Mouse (Mus musculus) heart, postnatal 0 days (tissue): ENCODE data around the gene Sf3b2. TPM values are rescaled to one million over a fixed set of nuclear protein-coding genes. Genes with fewer than 3 reads are reported as not detected.
A peak's percentile ranks its signal among the peaks of the same experiment; 100 is the strongest.
"Not testable (repeated sequence)": the region's sequence is repeated elsewhere in the genome, so short reads cannot be mapped to it uniquely, and the experiment has no call there.

Experiments
- ATAC-seq: fragments of 200-750 bp; cut with Nextera tagmentation; 2 replicates; pipeline ENCODE4 v1.8.0; 2017; ENCODE audit warnings: low read depth, moderate number of reproducible peaks, moderate library complexity; ENCODE audit not compliant: insufficient read depth
- DNase-seq: peaks from one replicate; pipeline ENCODE4 v3.0.0-alpha.2; 2016; ENCODE audit warnings: low spot score
- H3K27ac ChIP-seq: fragments of 300-500 bp; sonication (generic); 2 replicates; pipeline ENCODE4 v1.5.1; 2014; ENCODE audit warnings: low read depth, mild to moderate bottlenecking
- H3K27me3 ChIP-seq: fragments of 300-500 bp; sonication (generic); 2 replicates; pipeline ENCODE4 v1.6.1; 2014; ENCODE audit warnings: low read length, mixed read lengths; ENCODE audit not compliant: control insufficient read depth, insufficient read depth
- H3K36me3 ChIP-seq: fragments of 300-500 bp; sonication (generic); replicated peaks from 2 replicates; pipeline ENCODE4 v1.6.1; 2014; ENCODE audit warnings: low read length, mixed read lengths; ENCODE audit not compliant: control insufficient read depth, insufficient read depth
- H3K4me1 ChIP-seq: fragments of 300-500 bp; sonication (generic); 2 replicates; pipeline ENCODE4 v1.6.1; 2014; ENCODE audit warnings: antibody characterized with exemption; ENCODE audit not compliant: control insufficient read depth, insufficient read depth
- H3K4me2 ChIP-seq: fragments of 300-500 bp; sonication (generic); 2 replicates; pipeline ENCODE4 v1.6.1; 2014; ENCODE audit warnings: low read depth, mild to moderate bottlenecking, low read length, moderate library complexity
- H3K4me3 ChIP-seq: fragments of 300-500 bp; sonication (generic); 2 replicates; pipeline ENCODE4 v1.5.1; 2014; ENCODE audit warnings: low read depth, low read length
- H3K9ac ChIP-seq: fragments of 300-500 bp; sonication (generic); replicated peaks from 2 replicates; pipeline ENCODE4 v1.6.1; 2014; ENCODE audit warnings: low read depth, low read length, mixed read lengths
- H3K9me3 ChIP-seq: fragments of 300-500 bp; sonication (generic); replicated peaks from 2 replicates; pipeline ENCODE4 v1.6.1; 2016; ENCODE audit warnings: low read length; ENCODE audit not compliant: control insufficient read depth
- CTCF ChIP-seq: IDR thresholded peaks from 2 replicates; pipeline ENCODE4 v1.5.1; 2016; ENCODE audit warnings: antibody characterized with exemption, control low read depth, low read depth
- EP300 ChIP-seq: IDR thresholded peaks from 2 replicates; pipeline ENCODE4 v1.6.1; 2016; ENCODE audit warnings: antibody characterized with exemption, low read depth
- WGBS: fragments of 180-500 bp; shearing (Covaris S2); extraction: QIAGEN DNeasy Blood & Tissue Kit; methylation state at CpG from one replicate; pipeline ENCODE4 v1.1.7; 2014; 5-methylcytosine and 5-hydroxymethylcytosine counted together
- polyA plus RNA-seq: library from polyadenylated mRNA; unstranded; fragments of >200 nt; fragmentation: Nextera tagmentation; extraction: Ambion mirVana; gene quantifications from 2 replicates; pipeline ENCODE4 v1.2.1, GENCODE M21; 2015
- total RNA-seq: library from RNA; depleted of rRNA; stranded (reverse); fragments of >200 nt; gene quantifications from 2 replicates; pipeline ENCODE4 v1.2.3, GENCODE M21; 2014; ENCODE audit warnings: low replicate concordance

Gene Sf3b2
- total and polyA plus RNA-seq, 2 experiments from 2014 or later = 159 to 175 TPM

GRCm38 (mm10) chr19:5268875-5269274 lies 26.4 kb downstream of the Sf3b2 start:
- H3K4me3 ChIP-seq = no peak overlapping the region
- H3K36me3 ChIP-seq = no peaks in the 10 kb centered on the region
- H3K9me3 ChIP-seq = no peaks in the 10 kb centered on the region
- H3K4me1 ChIP-seq = peaks cover 10% of the 10 kb centered on the region
- DNase-seq = no peak
- 79% methylated on average over 3 of the region's 3 CpGs for WGBS
- H3K27ac ChIP-seq = no peak overlapping the region
- no peak overlapping the region for H3K4me2 ChIP-seq
- no peak overlapping the region for H3K9ac ChIP-seq
- ATAC-seq = no peak
- H3K27me3 ChIP-seq = no peaks in the 10 kb centered on the region
- no peak for TF ChIP-seq EP300
- no peak for TF ChIP-seq CTCF

GRCm38 (mm10) chr19:5268017-5268416 lies 27.2 kb downstream of the Sf3b2 start:
- Histone ChIP-seq H3K36me3 (no peaks in the 10 kb centered on the region), H3K4me3 (no peak overlapping the region), H3K4me1 (peaks cover 4% of the 10 kb centered on the region; the same call in 1 of the 2 replicates), H3K27me3 (no peaks in the 10 kb centered on the region), H3K9me3 (no peaks in the 10 kb centered on the region), H3K4me2 (no peak overlapping the region), H3K27ac (no peak overlapping the region), H3K9ac (no peak overlapping the region)
- TF ChIP-seq CTCF (no peak), EP300 (no peak)
- no peak for DNase-seq
- no peak for ATAC-seq

GRCm38 (mm10) chr19:5267015-5267414 lies 28.2 kb downstream of the Sf3b2 start:
- no peak overlapping the region for H3K4me2 ChIP-seq
- H3K27ac ChIP-seq = no peak overlapping the region
- ATAC-seq (no peak), DNase-seq (no peak)
- no peak overlapping the region for H3K9ac ChIP-seq
- peaks cover 4% of the 10 kb centered on the region; the same call in 1 of the 2 replicates for H3K4me1 ChIP-seq
- TF ChIP-seq CTCF (no peak), EP300 (no peak)
- H3K36me3 ChIP-seq = no peaks in the 10 kb centered on the region
- no peaks in the 10 kb centered on the region for H3K27me3 ChIP-seq
- no peaks in the 10 kb centered on the region for H3K9me3 ChIP-seq
- 84% methylated on average over 5 of the region's 5 CpGs for WGBS
- no peak overlapping the region for H3K4me3 ChIP-seq

GRCm38 (mm10) chr19:5257140-5257539 lies 38.1 kb downstream of the Sf3b2 start:
- Histone ChIP-seq H3K4me2 (no peak overlapping the region), H3K36me3 (no peaks in the 10 kb centered on the region), H3K9ac (no peak overlapping the region), H3K4me3 (no peak overlapping the region), H3K9me3 (no peaks in the 10 kb centered on the region), H3K27me3 (no peaks in the 10 kb centered on the region), H3K4me1 (no peaks in the 10 kb centered on the region), H3K27ac (0 out of 2 replicates have a peak overlapping the region, but pooled peaks have one; percentile 1)
- DNase-seq = no peak
- 51% methylated on average over 3 of the region's 3 CpGs for WGBS
- no peak for TF ChIP-seq CTCF
- no peak for TF ChIP-seq EP300
- ATAC-seq = no peak

GRCm38 (mm10) chr19:5236981-5237380 lies 58.3 kb downstream of the Sf3b2 start:
- not testable (repeated sequence) for H3K4me1 ChIP-seq, H3K9ac ChIP-seq, H3K4me3 ChIP-seq, H3K9me3 ChIP-seq, H3K27me3 ChIP-seq, H3K4me2 ChIP-seq, ATAC-seq, DNase-seq, H3K36me3 ChIP-seq, H3K27ac ChIP-seq
- WGBS = 72% methylated on average over 1 of the region's 1 CpGs

- H3K27me3 ChIP-seq = no peaks in the 10 kb centered on the region
- TF ChIP-seq EP300 (no peak), CTCF (no peak)
- H3K4me2 ChIP-seq = no peak overlapping the region
Observed at GRCm38 (mm10) chr19:5232696-5233095, 62.6 kb downstream of the Sf3b2 start.

More at GRCm38 (mm10) chr19:5232696-5233095, 62.6 kb downstream of the Sf3b2 start:
- Histone ChIP-seq H3K9ac (no peak overlapping the region), H3K4me3 (no peak overlapping the region), H3K27ac (no peak overlapping the region), H3K9me3 (no peaks in the 10 kb centered on the region), H3K36me3 (no peaks in the 10 kb centered on the region), H3K4me1 (no peaks in the 10 kb centered on the region)
- WGBS = 88% methylated on average over 4 of the region's 4 CpGs
- no peak for DNase-seq
- no peak for ATAC-seq
